Mouse (Mus musculus) cerebellum, adult 11-12 months (tissue): ENCODE data around the gene Olfr912.

Experiments
- DNase-seq: peaks from one replicate; pipeline ENCODE4 v3.0.0; 2022

Gene Olfr912

GRCm38 (mm10) chr9:38579878-38580277, at the start of gene Olfr912:
TSS of gene Olfr912 (plus strand) at chr9:38580178.
- DNase-seq: no peak

- no peak for DNase-seq
These were observed 42.4 kb upstream of the Olfr912 start, which contains the start of gene Olfr910 for GRCm38 (mm10) chr9:38537549-38537948. TSS of gene Olfr910 (plus strand) at chr9:38537849.

GRCm38 (mm10) chr9:38591056-38591455, 11.1 kb downstream of the Olfr912 start:
- no peak for DNase-seq

- DNase-seq: no peak
These were observed 12.5 kb downstream of the Olfr912 start, which contains the start of gene Olfr913 for GRCm38 (mm10) chr9:38592459-38592858. TSS of gene Olfr913 (plus strand) at chr9:38592759.

- DNase-seq: no peak
These were observed 24.8 kb downstream of the Olfr912 start, which contains the start of gene Olfr914 for GRCm38 (mm10) chr9:38604802-38605201. TSS of gene Olfr914 (plus strand) at chr9:38605102.

- DNase-seq: no peak
These were observed 52.4 kb downstream of the Olfr912 start for GRCm38 (mm10) chr9:38632406-38632805.
